Comparison of ENCODE assay signal across 15 mouse cellular contexts in genomic region chr12:58334163-58334562, GRCm38 (mm10).
DNase-seq lines count a peak whose midpoint lies in the region; ATAC-seq and TF ChIP-seq lines count a peak whose summit lies in the region.
"Had no signal": no experiment of that assay in that cellular context is flagged by ENCODE, and none has a peak within 500 bp of the region (broad histone marks: within the 10 kb centered on the region; RNA-seq: fewer than 3 reads in every experiment).

No protein-coding gene starts in this region.

- CTCF ChIA-PET in Patski (lab: Charles Lee): interaction anchor here (1.8 kb wide), 1 partner anchor 12 kb away, joined by 4 read pairs; no protein-coding TSS in a partner anchor

- no peak for ATAC-seq in intestine, postnatal 0 days
- ATAC-seq in intestine, embryonic 15.5 days: no peak
- no peak for ATAC-seq in Patski
- ATAC-seq: CD4-positive, CD25-positive, alpha-beta regulatory T cell, adult 4 months; forebrain, embryonic 13.5 days had no signal

- TF ChIP-seq CTCF in intestine, postnatal 0 days (IDR thresholded peaks at IDR 0.05; ENCODE audit: low read depth): 0 out of 2 replicates have a peak, but pooled peaks have one; percentile 14
- peak; percentile 11 for TF ChIP-seq CTCF in ES-Bruce4 (IDR thresholded peaks at IDR 0.05; ENCODE audit: low read depth, low read length)
- TF ChIP-seq CTCF in Patski (IDR thresholded peaks at IDR 0.05): peak; percentile 5

- no peak for DNase-seq in Patski (ENCODE audit: low read depth, low spot score)
- peak; percentile 14 for DNase-seq in lung, postnatal 10 days
- DNase-seq in thymus, postnatal 36 days: no peak
- no peak for DNase-seq in left cerebral cortex, postnatal 36 days (ENCODE audit: low spot score in 2 of 2)
- DNase-seq: adrenal gland, adult 2 months; cerebellum, adult 11 months; heart, postnatal 14 days had no signal

- H3K9ac ChIP-seq in intestine, postnatal 0 days (ENCODE audit: low read depth, low read length): no peak overlapping the region
- H3K9ac ChIP-seq in intestine, embryonic 15.5 days: no peak overlapping the region
- no peak overlapping the region for H3K9ac ChIP-seq in ES-Bruce4 (ENCODE audit: low read depth, poor library complexity, severe bottlenecking)
- H3K9ac ChIP-seq: forebrain, embryonic 13.5 days; neural tube, embryonic 15.5 days had no signal

- no peak overlapping the region for H3K4me3 ChIP-seq in intestine, postnatal 0 days (ENCODE audit: low read depth, low read length)
- no peak overlapping the region for H3K4me3 ChIP-seq in intestine, embryonic 15.5 days (replicated peaks)
- H3K4me3 ChIP-seq in ES-Bruce4 (ENCODE audit: low read depth, low read length): no peak overlapping the region
- H3K4me3 ChIP-seq: forebrain, embryonic 13.5 days; left cerebral cortex, adult 2 months; neural tube, embryonic 15.5 days had no signal

- no peak for TF ChIP-seq EP300 in ES-Bruce4 (IDR thresholded peaks at IDR 0.05; ENCODE audit: insufficient read depth, low read depth, low read length)

- no peak overlapping the region for H3K4me2 ChIP-seq in intestine, postnatal 0 days (replicated peaks; ENCODE audit: low read depth)
- H3K4me2 ChIP-seq in intestine, embryonic 15.5 days (replicated peaks): no peak overlapping the region
- H3K4me2 ChIP-seq: forebrain, embryonic 13.5 days; midbrain, embryonic 11.5 days; neural tube, embryonic 15.5 days had no signal

- in situ Hi-C loops in Patski (cut with MboI; ENCODE audit: low pct_unique_long_range_greater_than_20kb): no loop called here

- H3K36me3 ChIP-seq in intestine, postnatal 0 days (ENCODE audit: control insufficient read depth, insufficient read depth): no peaks in the 10 kb centered on the region
- no peaks in the 10 kb centered on the region for H3K36me3 ChIP-seq in intestine, embryonic 15.5 days
- H3K36me3 ChIP-seq in ES-Bruce4 (ENCODE audit: control insufficient read depth, insufficient read depth, low read length, poor library complexity, severe bottlenecking): no peaks in the 10 kb centered on the region
- H3K36me3 ChIP-seq: neural tube, embryonic 15.5 days had no signal

- no peaks in the 10 kb centered on the region for H3K9me3 ChIP-seq in intestine, postnatal 0 days (ENCODE audit: control insufficient read depth)
- no peaks in the 10 kb centered on the region for H3K9me3 ChIP-seq in intestine, embryonic 15.5 days
- H3K9me3 ChIP-seq in ES-Bruce4 (replicated peaks; ENCODE audit: control insufficient read depth, insufficient read depth, low read length, poor library complexity, severe bottlenecking): no peaks in the 10 kb centered on the region
- H3K9me3 ChIP-seq: forebrain, embryonic 13.5 days; neural tube, embryonic 15.5 days had no signal

- no peaks in the 10 kb centered on the region for H3K27me3 ChIP-seq in intestine, postnatal 0 days (replicated peaks; ENCODE audit: control insufficient read depth, insufficient read depth, low read length)
- no peaks in the 10 kb centered on the region for H3K27me3 ChIP-seq in intestine, embryonic 15.5 days (replicated peaks)
- H3K27me3 ChIP-seq in ES-Bruce4 (ENCODE audit: control insufficient read depth, insufficient read depth, low read length, poor library complexity, severe bottlenecking) (no peaks in the 10 kb centered on the region), Patski (no peaks in the 10 kb centered on the region)
- H3K27me3 ChIP-seq: forebrain, embryonic 13.5 days; neural tube, embryonic 15.5 days had no signal

- TF ChIP-seq POLR2A in ES-Bruce4 (IDR thresholded peaks at IDR 0.05; ENCODE audit: insufficient read depth, low read length): no peak

- H3K27ac ChIP-seq in intestine, postnatal 0 days (ENCODE audit: low read depth, low read length): no peak overlapping the region
- no peak overlapping the region for H3K27ac ChIP-seq in intestine, embryonic 15.5 days
- no peak overlapping the region for H3K27ac ChIP-seq in ES-Bruce4 (ENCODE audit: insufficient read depth, low read length)
- H3K27ac ChIP-seq: forebrain, embryonic 13.5 days; left cerebral cortex, adult 2 months; neural tube, embryonic 15.5 days had no signal

- intact Hi-C loops in left cerebral cortex, postnatal 36 days (cut with DNase I): no loop called here

- POLR2A ChIA-PET in Patski (lab: Charles Lee): no interaction called here

- H3K4me1 ChIP-seq in intestine, postnatal 0 days (replicated peaks; ENCODE audit: control insufficient read depth, insufficient read depth, low read length): no peaks in the 10 kb centered on the region
- no peaks in the 10 kb centered on the region for H3K4me1 ChIP-seq in intestine, embryonic 15.5 days (replicated peaks)
- no peaks in the 10 kb centered on the region for H3K4me1 ChIP-seq in ES-Bruce4 (ENCODE audit: control insufficient read depth, insufficient read depth, low read length)
- H3K4me1 ChIP-seq: forebrain, embryonic 13.5 days; neural tube, embryonic 15.5 days had no signal
